Mouse (Mus musculus) lung, postnatal 10 days (tissue): ENCODE data around the gene Ebf4.
"Not testable (repeated sequence)": the region's sequence is repeated elsewhere in the genome, so short reads cannot be mapped to it uniquely, and the experiment has no call there.

Source experiments
- DNase-seq: peaks from one replicate; pipeline ENCODE4 v3.0.0; 2021

Ebf4 gene

DNA sequence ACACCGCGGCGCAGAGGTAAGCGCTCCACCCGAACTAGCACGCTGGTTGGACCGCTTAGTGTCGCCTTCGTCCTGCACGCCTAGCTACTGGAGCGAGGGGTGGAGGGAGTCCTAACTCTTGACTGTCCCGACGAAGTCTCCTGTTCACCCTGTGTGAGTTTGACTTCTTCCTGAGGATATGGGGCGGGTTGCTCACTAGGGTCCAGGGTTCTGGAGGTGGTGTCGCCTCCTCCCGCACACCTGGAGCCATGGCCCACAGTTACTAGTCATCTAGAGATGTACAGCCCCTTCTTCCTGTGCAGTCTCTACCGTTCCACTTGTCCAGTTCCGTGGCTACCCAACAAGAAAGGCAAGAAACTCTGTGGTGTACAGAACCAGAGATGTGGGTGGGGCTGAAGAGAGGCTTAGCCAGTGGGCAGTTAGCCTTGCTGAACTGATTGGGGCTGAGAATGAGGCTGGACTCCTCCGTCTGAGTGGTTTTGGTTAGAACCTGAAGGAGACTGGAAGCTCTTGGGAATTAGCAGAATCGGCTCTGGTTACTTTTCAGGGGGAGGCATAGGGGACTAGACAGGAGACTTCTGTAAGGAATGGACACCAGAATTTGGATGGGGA, 1.3 kb downstream of the Ebf4 start:
- DNase-seq, result peak; percentile 26

GRCm38 (mm10) chr2:130297580-130297979, 2.6 kb downstream of the Ebf4 start:
- no peak for DNase-seq

DNA sequence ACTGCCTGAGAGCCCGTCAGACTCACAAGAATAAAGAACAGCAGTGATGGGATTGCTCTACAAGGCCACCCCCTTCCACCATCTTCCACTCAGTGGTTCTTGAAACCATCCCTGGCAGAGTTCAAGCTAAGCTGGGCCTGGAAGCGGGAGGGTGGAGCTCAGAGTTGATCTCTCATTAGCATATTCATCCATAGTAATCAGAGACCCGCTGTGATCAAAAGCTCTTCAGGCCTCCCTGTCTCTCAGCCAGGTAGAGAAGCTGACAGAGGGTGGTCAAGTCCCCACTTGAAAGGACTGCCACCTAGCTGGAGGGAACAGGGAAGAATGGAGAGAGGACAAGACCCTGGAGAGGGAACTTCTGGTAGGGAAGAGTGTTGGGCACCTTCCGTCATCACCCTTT, 8.0 kb downstream of the Ebf4 start:
- DNase-seq, result no peak

DNA sequence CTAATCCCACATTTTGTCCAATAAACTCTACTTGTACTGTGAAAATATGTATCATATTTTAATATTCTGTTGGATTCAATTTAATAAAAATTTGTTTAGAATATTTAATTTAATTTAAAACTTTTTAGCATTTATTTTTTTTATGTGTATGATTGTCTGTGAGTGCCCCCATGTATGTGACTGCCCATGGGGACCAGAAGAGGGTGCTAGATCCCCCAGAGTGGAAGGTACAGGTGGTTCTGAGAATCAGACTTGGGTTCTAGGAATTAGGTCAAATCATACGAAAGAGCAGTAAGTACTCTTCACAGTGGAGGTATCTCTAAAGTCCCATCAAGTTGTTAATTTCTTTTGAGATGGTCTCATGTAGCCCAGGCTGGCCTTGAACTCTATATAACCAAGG, 32.1 kb downstream of the Ebf4 start:
- no peak for DNase-seq

GRCm38 (mm10) chr2:130329502-130329901, 34.5 kb downstream of the Ebf4 start:
- no peak for DNase-seq

DNA sequence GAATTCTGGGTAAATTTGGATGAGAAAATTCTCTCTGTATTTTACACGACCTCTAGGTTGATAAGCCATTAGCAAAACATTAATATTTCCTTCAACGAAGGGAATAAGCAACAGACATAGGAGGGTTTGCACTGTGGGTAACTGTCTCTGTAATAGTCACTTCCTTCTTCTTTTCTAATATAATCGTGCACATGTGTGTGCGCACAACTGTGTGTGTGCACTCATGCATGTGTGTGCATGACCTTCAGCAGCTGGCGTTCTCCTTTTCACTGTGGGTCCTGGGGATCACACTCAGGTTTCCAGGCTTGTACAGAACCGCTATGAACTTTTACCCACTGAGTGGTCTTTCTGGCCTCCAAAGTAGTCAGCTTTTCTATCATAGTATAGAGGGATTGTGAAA, 40.1 kb downstream of the Ebf4 start:
- DNase-seq, result no peak

DNA sequence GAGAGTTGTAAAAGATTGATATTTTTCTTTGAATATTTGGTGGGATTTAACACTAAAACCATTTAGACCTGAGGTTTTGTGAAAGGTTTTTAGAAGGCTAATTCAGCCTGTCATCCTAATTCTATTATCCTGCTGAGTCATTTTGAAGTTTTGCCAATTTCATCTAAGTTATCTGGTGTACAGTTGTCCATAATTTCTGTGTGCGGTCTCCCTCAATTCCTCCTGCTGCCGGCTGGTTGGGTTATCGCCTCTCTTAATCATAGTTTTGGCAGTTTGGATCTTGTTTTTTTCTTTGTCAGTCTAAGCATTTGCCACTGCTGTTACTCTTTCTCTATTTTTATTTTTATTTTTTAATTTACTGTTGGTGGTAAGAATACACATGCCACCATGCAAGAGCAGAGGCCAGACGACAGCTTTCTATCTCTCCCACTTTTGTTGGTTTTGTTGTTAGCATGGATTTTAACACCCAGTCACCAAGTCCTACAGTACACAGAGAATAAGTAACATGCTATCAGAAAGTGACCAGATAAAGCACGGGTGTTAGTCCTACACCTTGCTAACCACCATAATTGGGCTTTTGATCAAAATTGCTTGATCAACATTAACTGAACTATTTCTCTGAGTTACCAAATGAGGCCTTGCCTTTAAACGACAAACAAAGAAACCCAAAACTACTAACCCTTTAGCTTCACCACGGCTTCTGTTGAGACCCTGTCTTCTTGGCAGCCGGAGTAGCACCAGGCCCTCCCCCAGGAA, 45.7 kb downstream of the Ebf4 start:
- DNase-seq, result no peak

- DNase-seq, result no peak
These were observed 46.2 kb downstream of the Ebf4 start for GRCm38 (mm10) chr2:130341220-130341580.

GRCm38 (mm10) chr2:130350376-130350775, 55.4 kb downstream of the Ebf4 start:
- DNase-seq, result no peak

GRCm38 (mm10) chr2:130351758-130352339, 56.9 kb downstream of the Ebf4 start:
- DNase-seq, result no peak

DNA sequence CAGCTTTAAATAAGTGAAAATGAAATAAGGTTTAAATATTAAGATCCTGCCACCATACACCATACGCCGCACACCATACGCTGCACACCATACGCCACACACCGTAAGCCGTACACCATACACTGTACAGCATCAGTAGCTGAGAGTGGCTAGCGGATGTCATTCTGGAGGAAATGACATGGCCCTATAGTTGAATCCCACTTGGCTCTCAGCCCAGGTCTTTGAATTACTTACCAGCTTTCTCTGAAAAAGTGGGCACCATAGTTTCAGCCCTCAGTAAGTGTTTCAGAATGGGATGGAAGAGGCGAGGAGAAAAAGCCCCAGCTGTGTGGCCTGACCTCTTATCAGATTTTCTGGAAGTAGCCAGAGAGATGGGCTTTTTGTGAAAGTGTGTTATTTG, 58.4 kb downstream of the Ebf4 start:
- DNase-seq, result peak; percentile 16

- DNase-seq, result peak; percentile 29
These were observed 58.9 kb downstream of the Ebf4 start for GRCm38 (mm10) chr2:130353889-130354288.

DNA sequence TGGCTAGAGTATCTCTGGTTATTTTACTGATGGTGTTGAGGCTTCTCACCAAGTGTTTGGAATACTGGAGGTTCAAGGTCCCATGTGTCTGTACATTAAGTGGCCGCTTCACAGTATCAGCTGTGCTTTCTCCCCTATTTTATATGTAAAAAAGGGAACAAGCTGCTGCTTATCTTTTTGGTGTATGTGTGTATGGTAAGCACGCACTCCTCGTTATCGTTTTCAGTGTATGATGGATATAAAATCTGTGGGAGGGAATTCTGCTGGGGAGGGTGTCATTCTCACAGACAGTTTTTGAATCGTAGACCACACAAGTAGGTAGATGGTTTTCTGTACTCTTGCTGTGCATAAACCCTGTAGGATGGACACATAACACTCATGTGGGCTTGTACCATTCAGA, 62.6 kb downstream of the Ebf4 start:
- DNase-seq, result no peak

- no peak for DNase-seq
These were observed 63.9 kb downstream of the Ebf4 start for GRCm38 (mm10) chr2:130358852-130359251.

DNA sequence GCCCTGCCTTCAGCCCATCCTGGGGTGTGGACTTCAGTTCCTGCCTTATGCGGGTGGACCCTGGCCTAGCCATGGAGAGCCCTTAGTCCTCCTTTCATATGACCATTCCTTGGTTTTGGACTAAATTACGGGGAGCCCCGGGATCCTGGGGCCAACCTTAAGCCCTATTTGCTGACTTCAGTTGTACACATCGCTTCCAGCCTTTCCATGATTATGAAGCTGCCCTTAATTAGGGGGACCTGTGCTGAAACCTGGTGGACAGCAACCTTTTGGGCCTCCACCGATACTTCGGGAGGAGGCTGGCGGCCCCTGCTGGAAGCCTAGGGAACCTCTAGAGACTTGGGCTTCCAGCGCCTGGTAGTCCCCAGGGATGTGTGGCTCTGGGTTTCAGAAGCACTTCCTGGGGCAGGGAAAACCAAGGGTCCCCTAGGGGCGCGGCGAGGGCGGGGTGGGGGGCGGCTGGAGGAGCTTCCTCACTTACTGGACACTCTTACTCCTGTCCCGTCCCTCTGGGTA, 67.6 kb downstream of the Ebf4 start:
- DNase-seq, result peak; percentile 76

DNA sequence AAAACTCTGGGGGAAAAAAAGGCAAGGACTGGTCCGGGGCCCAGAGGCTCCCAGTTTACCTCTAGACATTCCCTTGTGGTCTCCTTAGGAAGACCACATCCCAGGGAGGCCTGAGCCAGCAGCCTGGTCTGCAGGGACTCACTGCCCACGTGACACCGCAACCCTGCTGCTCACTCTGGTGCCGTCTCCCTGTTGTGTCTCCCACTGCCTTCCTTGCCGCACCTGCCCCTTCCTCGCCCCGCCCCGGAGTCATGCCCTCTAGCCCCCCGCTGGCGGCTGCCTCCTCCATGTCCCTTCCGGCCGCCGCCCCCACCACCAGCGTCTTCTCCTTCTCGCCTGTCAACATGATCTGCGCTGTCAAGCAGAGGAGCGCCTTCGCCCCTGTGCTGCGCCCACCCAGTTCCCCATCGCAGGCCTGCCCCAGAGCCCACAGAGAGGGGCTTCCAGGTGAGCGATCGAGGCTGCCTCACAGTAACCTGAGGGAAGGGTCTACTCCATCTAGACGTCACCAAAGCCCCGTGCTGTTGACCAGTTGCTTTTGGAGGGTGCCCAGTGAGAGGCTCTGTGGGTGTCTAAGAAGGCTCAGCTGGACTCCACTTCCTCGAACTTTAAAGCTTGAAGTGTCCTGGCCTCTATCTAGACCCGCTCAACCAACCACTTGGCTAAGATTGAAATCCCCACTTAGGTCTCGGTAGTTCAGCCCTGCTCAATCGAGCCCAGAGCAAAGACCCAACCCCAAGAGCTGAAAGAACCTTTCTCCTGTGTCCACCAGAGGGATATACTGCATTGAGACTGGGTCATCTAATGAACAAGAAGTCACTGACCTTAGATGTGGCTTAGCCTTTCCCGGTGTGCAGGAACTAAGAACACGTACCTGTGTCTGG, 70.5 kb downstream of the Ebf4 start:
- peak; percentile 51 for DNase-seq

- no peak for DNase-seq
These were observed 72.4 kb downstream of the Ebf4 start for GRCm38 (mm10) chr2:130367386-130367785.

DNA sequence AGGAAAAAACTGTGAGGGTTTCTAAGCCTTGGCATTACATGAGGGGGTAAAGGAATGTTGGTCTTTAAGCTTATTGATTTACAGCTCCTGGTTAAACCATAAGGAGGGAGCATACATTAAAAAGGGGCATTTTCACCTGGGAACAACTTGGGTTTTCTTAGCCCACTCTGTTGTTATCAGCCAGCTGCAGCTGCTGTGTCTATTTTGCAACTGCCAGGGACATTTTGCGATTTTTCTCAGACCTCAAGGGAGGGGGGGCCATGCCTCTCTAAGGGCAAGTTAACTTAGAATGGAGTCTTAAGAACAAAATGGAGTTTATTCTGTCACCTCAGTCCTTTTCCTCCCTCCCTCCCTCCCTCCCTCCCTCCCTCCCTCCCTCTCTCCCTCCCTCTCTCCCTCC, 78.1 kb downstream of the Ebf4 start:
- DNase-seq, result not testable (repeated sequence)

- no peak for DNase-seq
These were observed 80.0 kb downstream of the Ebf4 start for GRCm38 (mm10) chr2:130374951-130375350.

DNA sequence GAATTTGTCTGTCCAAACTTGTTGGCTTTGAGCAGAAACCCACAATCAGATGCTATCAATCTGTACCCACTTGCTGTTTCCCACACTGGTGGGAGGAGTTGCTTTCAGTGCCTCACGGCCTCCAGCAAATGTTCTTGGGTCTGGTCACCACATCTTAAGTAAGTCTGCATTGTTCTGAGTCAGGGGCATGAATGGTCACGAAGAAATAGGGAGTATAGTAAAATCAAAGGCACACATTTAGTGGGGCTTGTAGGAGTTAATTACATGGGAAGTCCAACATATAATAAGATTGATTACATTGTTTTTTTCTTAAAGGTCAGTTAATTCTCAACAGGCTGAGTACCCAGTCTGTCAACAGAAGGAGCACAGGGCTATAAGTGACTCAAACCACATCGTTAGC, 88.2 kb downstream of the Ebf4 start:
- no peak for DNase-seq

GRCm38 (mm10) chr2:130383895-130384294, 88.9 kb downstream of the Ebf4 start:
- no peak for DNase-seq

DNA sequence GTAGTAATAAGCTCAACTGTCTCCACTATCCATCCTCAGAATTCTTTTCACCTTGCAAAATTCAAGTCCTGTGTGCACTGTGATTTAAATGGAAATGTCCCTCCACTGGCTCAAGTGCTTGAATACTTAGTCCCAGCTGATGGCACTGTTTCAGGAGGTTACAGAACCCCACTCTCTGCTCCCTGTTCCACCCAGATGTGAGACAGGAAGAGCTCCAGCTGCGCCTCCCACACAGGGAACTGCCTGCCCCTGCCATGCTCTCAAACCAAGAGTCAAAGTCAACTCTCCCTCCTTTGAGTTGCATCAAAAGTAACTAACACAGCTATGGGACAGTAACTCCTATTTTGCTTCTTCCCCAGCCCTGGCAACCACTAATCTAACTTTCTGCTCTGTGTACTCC, 91.2 kb downstream of the Ebf4 start:
- DNase-seq, result peak; percentile 53

DNA sequence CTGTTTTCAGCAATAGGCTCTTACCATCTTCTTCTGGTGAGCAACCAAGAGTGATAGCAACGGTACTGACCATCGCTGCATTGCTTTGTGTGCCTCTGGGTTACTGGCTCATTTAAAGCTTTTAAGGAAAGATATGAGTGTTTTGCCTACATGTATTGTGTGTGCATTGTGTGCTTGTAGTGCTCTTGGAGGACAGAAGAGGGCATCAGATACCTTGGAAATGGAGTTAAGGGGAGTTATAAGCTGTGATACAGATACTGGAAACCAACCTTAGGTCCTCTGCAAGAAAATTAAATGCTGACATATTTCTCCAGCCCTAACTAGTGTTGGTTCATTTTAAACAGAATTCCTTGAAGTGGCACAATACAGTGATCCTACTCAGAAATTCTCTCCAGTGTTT, 93.8 kb downstream of the Ebf4 start:
- no peak for DNase-seq
